Mouse (Mus musculus) layer of hippocampus, adult 2 months (tissue): ENCODE measurements around the gene Akr1b8. TPM values are rescaled to one million over a fixed set of nuclear protein-coding genes. Genes with fewer than 3 reads are reported as not detected.
"Not testable (repeated sequence)": the region's sequence is repeated elsewhere in the genome, so short reads cannot be mapped to it uniquely, and the experiment has no call there.

Experiments
- DNase-seq, 2 experiments: peaks; one replicate each; pipeline ENCODE4 v3.0.0; 2022; ENCODE audit warnings: low spot score in 2 of 2
- H3K27ac ChIP-seq: fragments of 200-600 bp; 2 replicates; pipeline ENCODE4 v1.8.1; 2022
- H3K4me3 ChIP-seq: fragments of 200-600 bp; 2 replicates; pipeline ENCODE4 v1.8.1; 2022; ENCODE audit warnings: mild to moderate bottlenecking
- CTCF ChIP-seq: fragments of 200-600 bp; conservative IDR thresholded peaks from 2 replicates; pipeline ENCODE4 v1.8.1; 2022; ENCODE audit warnings: antibody characterized with exemption, mild to moderate bottlenecking, moderate library complexity
- total RNA-seq, 2 experiments: library from RNA; stranded (reverse); gene quantifications; 2 replicates each; pipeline ENCODE4 v1.2.3; 2021

Gene Akr1b8
- total RNA-seq, 2 experiments from 2014 or later: 0.44 to 0.82 TPM

DNA sequence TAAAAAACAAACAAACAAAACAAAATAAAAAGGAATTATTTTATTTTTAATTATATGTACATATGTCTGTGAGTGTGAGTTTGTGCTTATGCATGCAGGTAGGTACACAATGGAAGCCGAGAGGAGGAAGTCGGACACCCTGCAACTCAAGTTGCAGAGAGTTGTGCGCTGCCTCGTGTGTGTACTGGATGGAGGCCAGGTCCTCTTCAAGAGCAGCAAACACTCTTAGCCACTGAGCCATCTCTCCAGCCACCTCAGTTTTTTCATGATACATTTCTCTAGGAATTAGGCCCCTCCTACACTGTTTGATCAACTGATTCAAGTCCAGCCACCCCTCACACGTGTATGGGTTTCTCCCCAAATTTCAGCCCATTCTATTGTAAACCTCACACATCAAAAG is 19.2 kb upstream of the Akr1b8 start:
- Histone ChIP-seq H3K27ac (no peak overlapping the region), H3K4me3 (no peak overlapping the region)
- TF ChIP-seq CTCF: no peak
- no peak for DNase-seq

DNA sequence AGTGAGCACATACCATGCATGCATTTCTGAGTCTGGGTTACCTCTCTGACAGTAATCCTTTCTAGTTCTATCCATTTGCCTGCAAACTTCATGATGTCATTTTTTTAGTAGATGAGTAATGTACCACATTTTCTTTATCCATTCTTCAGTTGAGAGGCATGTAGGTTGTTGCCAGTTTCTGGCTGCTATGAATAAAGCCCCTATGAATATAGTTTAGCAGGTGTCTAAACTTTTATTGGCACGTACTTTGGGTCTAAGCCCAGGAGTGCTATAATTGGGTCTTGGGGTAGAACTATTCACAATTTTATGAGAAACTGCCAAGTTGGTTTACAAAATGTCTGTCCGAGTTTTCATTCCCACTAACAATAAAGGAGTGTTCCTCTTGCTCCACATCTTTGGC is 16.1 kb upstream of the Akr1b8 start:
- no peak for DNase-seq
- Histone ChIP-seq H3K4me3 (no peak overlapping the region), H3K27ac (no peak overlapping the region)
- TF ChIP-seq CTCF: no peak

DNA sequence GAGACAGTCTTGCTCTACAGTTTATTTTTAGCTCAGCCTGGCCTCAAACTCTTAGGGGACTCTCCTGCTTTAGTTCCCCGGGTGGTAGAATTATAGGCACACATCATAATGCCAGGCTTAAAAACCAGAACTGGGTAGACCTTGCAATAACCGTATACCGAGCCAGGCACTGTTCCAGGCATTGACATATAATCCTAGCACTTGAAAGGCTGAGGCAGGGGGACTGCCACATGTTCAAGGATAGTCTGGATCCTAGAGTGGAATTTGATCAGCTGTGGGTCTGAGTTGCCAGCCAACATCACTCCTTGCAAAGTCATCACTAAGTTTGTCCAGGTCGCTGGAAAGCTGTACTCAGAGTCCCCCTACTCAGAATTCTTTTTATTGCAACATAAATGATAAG is 11.9 kb upstream of the Akr1b8 start:
- H3K27ac ChIP-seq: no peak overlapping the region
- DNase-seq: no peak
- TF ChIP-seq CTCF: no peak
- H3K4me3 ChIP-seq: no peak overlapping the region

DNA sequence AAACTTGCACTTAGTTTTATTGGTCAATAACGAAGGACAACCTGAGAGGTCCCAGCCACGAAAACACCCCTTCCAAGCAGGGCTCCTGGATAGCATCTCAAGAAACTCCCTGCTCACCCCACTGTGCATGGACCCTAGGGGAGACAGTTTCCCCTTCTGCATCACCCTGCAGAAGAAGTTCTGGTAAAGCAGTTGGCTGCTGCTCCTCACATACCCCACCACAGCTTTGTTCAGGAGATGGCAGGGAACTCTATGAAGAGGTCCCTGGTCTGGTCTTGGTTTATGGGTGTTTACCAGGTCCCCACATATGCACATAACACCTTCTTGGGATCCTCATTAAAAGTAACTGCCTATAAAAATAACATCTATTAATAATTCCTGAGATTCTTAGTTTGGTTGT is 11.4 kb upstream of the Akr1b8 start:
- DNase-seq: no peak
- Histone ChIP-seq H3K4me3 (no peak overlapping the region), H3K27ac (no peak overlapping the region)
- TF ChIP-seq CTCF: no peak

DNA sequence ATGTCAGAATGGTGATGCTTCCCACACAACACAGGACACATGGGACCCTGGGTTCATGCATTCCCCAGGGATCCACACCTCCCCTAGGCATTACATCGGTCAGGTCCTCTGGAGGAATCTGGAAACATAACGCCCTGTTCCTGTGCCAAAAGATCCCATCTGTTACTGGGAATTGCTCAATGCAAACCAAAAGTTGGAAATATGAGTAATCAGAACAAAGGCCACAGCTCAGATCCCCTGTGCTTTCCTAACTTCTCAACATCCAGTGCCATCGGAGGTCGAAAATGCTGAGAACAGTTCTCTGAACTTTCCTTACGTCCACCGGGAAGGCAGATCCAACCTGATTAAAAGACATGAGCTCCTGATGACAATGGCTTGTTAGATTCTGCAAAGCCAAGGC is 10.5 kb upstream of the Akr1b8 start:
- no peak overlapping the region for H3K27ac ChIP-seq
- no peak overlapping the region for H3K4me3 ChIP-seq
- peak in 1 of 2 experiments; percentile 18 for DNase-seq
- TF ChIP-seq CTCF: no peak

DNA sequence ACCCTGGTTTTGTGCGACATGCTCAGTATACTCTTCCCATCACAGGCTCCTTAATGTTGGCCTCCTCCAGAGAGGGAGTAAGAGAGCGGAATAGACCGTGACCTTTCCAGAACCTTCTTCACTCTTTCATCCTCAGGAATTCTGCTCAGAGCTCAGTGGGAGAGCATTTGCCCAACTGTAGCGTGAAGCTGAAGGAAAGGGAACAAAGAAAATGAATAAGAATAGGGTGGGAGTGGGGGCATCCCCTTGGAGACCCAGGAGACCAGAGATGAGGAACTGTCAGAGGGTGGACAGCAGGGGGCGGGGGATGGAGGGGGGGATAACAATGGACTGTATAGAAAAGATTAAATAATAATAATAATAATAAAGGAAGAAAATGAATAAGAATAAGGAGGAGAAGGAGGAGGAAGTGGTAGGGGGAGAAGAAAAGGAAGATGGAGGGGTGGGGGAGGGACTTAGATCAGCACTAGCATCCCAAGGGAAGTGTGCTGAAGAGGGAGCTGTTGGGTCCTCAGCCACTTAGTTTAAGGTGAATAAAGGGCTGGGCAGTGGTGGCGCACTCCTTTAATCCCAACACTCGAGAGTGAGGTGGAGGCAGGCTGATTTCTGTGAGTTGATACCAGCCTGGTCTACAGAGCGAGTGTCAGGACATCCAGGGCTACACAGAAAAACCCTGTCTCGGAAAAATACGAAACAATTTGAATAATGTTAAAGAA is 9.6 kb upstream of the Akr1b8 start:
- no peak for DNase-seq
- no peak overlapping the region for H3K27ac ChIP-seq
- no peak overlapping the region for H3K4me3 ChIP-seq
- no peak for TF ChIP-seq CTCF

DNA sequence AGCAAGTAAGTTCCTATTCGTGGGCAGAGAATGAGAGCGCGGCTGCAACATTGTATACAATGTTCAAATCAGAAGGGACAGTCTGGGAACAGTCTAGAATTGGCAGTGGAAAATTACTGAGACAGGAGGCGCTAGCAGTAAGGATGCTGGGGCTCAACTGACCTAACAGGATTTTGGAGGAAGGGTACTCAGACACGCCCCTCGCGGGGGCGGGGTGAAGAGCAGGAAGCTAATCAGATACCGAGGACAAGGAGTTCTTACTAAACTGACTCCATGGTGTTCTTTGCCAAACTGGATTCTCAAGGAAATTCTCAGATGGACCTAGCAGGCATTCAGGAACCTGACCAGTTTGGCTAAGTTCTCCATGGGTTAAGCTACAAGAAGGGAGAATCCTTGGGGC is 9.0 kb upstream of the Akr1b8 start:
- H3K4me3 ChIP-seq: no peak overlapping the region
- TF ChIP-seq CTCF: no peak
- no peak for DNase-seq
- no peak overlapping the region for H3K27ac ChIP-seq

DNA sequence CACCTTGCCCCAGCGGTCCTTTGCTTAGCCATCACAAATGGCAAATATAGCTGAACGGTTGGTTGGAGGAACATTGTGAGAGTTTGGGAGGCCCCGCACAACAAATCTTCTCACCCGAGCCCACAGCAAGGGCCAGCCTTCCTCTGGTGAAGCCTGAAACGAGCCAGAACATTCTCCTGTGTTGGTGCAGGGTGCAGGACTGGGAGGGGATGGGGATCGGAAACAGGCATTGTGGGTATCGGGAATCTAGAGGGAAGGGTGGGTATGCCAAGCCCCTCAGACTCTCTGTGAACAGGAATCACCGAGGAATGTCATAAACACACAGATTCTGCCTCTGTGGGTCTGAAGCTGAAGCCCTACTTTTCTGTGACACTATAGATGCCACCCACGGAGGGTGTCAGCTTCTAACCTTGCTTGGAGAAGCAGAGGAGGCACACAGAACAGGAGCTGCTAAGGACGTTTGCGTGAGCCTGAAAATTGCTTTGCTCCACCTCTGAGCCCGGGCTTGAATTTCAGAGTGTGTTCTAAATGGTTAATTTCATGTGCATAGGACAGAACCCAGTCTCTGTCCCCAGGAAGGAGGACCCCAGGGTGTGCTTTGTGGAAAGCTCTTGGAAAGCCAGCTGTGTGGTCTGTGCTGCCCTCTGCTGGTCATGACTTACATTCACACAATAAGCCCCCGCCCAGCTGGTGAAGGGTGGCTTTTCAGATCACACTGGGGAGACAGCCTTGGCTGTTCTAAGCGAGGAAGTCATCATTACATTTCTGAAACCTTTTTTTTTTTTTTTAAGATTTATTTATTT is 7.6 kb upstream of the Akr1b8 start:
- H3K4me3 ChIP-seq: no peak overlapping the region
- no peak overlapping the region for H3K27ac ChIP-seq
- TF ChIP-seq CTCF: peak; percentile 96
- DNase-seq: peak; percentile 73 to 80

DNA sequence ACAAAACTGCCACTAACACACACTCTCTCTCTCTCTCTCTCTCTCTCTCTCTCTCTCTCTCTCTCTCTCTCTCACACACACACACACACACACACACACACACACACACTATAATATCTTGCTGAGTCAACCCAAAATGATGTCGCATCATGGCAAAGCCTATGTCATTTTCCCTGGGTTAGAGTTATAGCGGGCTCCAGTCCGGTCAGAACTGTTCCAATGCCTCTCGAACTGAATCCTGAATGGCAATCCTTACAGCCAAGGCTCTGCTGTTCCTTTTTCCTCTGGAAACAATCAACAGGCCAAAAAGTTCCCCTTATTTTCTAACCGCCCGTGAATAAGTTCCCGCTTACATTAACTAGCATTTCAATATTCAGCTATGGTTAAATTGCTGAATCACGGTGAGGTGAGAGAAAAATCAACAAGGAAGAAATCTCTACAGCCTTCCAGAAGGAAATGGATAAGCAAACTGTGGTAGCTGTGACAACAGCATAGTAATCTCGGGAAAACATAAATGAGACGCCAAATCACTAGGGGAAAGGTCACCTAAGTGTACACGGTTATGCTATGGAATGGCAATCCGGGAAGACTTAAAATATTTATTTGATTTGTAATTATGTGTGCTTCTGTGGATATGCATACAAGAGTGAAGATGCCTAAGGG is 3.8 kb upstream of the Akr1b8 start:
- no peak overlapping the region for H3K27ac ChIP-seq
- no peak for DNase-seq
- TF ChIP-seq CTCF: no peak
- H3K4me3 ChIP-seq: no peak overlapping the region

DNA sequence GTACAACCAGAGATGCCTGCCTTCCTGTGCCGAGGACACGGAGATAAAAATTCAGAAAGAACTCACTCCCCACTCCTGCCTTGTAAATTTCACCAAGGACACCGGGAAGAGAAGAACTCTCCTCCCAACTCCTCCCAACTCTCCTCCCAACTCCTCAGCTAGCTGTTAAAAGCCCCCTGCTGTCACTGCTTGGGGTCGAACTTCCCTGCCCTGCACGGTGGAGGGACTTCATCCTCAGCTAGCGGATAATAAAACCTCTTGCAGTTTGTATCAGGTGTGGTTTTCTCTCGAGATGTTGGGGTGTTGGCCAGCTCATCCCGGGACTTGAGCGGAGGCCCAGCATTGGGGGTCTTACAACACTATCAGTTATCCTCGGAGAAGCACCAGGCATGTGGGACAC is 2.4 kb upstream of the Akr1b8 start:
- not testable (repeated sequence) for H3K27ac ChIP-seq, DNase-seq

DNA sequence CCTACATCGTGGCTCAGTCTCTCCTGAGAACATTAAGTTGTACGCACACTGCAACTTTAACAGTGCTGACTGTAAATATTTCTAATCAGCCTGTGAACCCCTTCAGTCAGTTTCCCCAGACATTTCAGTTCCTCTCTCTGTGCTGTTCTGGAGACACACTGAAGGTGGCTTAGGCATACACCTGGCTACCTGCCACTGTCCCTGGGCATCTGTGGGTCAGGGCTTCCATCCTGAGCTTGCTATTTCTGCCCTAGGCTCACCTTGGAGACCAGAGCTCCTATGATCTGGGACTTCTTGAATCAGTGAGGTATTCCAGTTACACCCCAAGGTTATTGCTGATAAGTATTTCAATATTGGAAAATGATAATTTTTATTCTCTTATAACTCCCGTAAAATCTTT is 1.5 kb upstream of the Akr1b8 start:
- no peak overlapping the region for H3K4me3 ChIP-seq
- no peak for DNase-seq
- H3K27ac ChIP-seq: no peak overlapping the region
- TF ChIP-seq CTCF: no peak

More for the DNA sequence above, 2.4 kb upstream of the Akr1b8 start:
- not testable (repeated sequence) for H3K4me3 ChIP-seq

DNA sequence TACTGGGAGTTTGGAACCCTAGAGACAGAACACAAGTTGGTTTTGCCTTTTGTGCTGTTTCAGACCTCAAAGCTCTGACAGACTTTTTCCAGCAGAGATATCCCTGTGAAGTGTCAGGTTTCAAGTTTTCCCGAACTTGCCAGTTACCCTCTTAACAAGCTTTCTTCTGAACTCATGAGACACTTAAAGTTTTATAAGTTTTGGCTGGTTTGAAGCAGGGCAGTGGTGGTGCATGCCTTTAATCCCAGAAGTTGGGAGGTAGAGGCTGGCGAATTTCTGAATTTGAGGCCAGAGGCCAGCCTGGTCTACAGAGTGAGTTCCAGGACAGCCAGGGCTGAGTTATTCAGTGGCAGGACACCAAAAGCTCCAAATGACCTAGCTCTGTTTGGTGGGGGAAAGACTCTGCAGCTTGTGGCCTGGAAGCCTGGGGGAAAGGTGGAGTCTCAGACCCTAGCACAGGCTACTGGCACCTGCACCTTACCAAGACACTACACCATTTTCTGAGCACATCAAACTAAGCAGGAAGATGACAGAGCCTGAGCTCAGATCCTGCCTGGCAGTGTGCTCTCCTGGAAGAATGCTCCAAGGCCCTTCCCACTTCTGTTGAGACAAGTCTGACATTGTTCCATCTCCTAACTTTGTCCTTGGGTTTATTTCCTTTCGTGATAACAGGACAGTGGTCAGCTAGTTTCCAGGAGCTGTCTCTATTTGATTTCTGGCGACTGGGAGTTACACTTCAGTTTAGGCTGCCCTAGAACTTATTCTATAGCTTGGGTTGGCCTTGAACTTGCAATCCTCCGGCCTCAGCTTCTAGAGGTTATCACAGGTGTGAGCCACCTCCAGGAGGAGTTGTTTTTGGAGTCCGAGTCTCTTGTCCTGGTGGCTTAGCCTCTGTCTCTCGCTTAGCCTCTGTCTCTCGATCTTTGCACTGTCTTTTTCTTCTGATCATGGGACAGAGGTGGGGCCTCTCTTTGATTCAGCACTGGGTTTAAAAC is 732 bp downstream of the Akr1b8 start:
- TF ChIP-seq CTCF: no peak
- no peak for DNase-seq
- H3K27ac ChIP-seq: no peak overlapping the region

DNA sequence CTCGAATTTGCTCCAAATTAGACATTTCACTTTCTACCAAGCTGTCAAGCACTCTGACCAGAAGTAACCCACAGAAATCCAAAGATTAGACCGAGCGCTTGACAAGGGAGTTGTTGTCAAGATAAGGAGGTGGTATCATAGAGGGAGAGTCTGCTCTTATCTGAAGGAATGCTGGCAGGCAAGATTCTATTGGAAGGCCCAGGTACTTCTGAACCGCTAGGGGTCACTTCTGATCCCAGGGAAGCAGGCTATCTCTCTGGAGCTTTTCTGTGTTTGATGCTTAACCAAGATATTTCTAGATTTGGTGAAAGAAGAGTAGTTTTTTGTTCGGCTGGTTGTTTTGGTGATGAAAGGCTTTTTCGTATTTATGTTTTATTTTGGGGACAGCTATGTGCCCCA is 1.4 kb downstream of the Akr1b8 start:
- TF ChIP-seq CTCF: peak; percentile 40; the same call in 1 of the 2 replicates
- H3K4me3 ChIP-seq: no peak overlapping the region
- DNase-seq: no peak
- no peak overlapping the region for H3K27ac ChIP-seq

More for the DNA sequence above, 732 bp downstream of the Akr1b8 start:
- H3K4me3 ChIP-seq: no peak overlapping the region
